Mouse (Mus musculus) spleen, adult 2 months (tissue): ENCODE results near the gene Gm2000. TPM values are rescaled to one million over a fixed set of nuclear protein-coding genes. Genes with fewer than 3 reads are reported as not detected.

ENCODE experiments used
- DNase-seq, 2 experiments: peaks; one replicate each; pipeline versions ENCODE4 v3.0.0 to v3.0.0-alpha.2; 2012 to 2021; ENCODE audit warnings: low spot score in 2 of 2, low read depth in 1 of 2
- H3K27ac ChIP-seq: fragments of 200-500 bp; 2 replicates; pipeline ENCODE4 v1.5.1; 2012; ENCODE audit warnings: low read length, inconsistent platforms; ENCODE audit not compliant: insufficient read depth
- H3K27me3 ChIP-seq: fragments of 200-500 bp; 2 replicates; pipeline ENCODE4 v1.6.1; 2012; ENCODE audit warnings: mild to moderate bottlenecking, moderate library complexity, low read length, inconsistent platforms; ENCODE audit not compliant: control insufficient read depth, insufficient read depth
- H3K36me3 ChIP-seq: fragments of 200-500 bp; 2 replicates; pipeline ENCODE4 v1.6.1; 2012; ENCODE audit warnings: mild to moderate bottlenecking, low read length, inconsistent platforms; ENCODE audit not compliant: control insufficient read depth, insufficient read depth
- H3K4me1 ChIP-seq: fragments of 200-500 bp; 2 replicates; pipeline ENCODE4 v1.6.1; 2011; ENCODE audit warnings: inconsistent platforms; ENCODE audit not compliant: control insufficient read depth, insufficient read depth, insufficient read length
- H3K4me3 ChIP-seq: fragments of 200-500 bp; 2 replicates; pipeline ENCODE4 v1.5.1; 2011; ENCODE audit warnings: mild to moderate bottlenecking, inconsistent platforms; ENCODE audit not compliant: insufficient read depth, insufficient read length; ENCODE audit errors: extremely low read depth
- CTCF ChIP-seq: fragments of 200-500 bp; IDR thresholded peaks from 2 replicates; pipeline ENCODE4 v1.5.1; 2011; ENCODE audit warnings: mild to moderate bottlenecking, inconsistent platforms; ENCODE audit not compliant: insufficient read depth, insufficient read length, insufficient replicate concordance; ENCODE audit errors: extremely low read depth
- POLR2A ChIP-seq: fragments of 200-500 bp; IDR thresholded peaks from 2 replicates; pipeline ENCODE4 v1.6.1; 2011; ENCODE audit warnings: low read depth, low read length, inconsistent platforms
- WGBS: fragments of 180-500 bp; shearing (Covaris S2); methylation state at CpG from one replicate; pipeline ENCODE4 v1.1.7; 2018; 5-methylcytosine and 5-hydroxymethylcytosine counted together
- polyA plus RNA-seq: library from polyadenylated mRNA; depleted of rRNA; stranded (reverse); fragments of >200 nt; gene quantifications from 2 replicates; pipeline ENCODE4 v1.2.3, GENCODE M21; 2012; rRNA removed

Gm2000 gene
- polyA plus RNA-seq, 1 experiment = 27.1 TPM

DNA sequence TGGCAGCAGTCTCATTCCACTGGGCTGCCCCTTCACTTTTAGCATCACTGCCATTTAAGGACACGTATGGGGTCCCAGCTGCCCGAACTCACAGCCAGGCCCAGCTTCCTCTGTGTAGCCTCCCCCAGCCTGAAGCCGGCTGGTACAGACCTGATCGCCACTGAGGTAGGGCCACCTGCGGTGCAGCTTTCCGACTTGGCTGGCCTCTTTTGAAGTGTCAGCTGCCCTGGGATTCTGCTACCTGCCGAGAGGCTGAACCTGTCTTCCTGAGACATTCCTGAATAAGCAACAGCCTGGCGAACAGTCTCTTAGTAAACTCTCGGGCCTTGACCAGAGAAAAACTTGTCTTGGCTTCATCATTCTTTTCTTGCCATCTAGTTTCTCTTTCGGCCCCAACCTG, 37.4 kb downstream of the Gm2000 start:
- H3K27ac ChIP-seq = no peak overlapping the region
- H3K36me3 ChIP-seq = no peaks in the 10 kb centered on the region
- TF ChIP-seq CTCF = no peak
- no peak for TF ChIP-seq POLR2A
- no peak overlapping the region for H3K4me3 ChIP-seq
- no peaks in the 10 kb centered on the region for H3K27me3 ChIP-seq
- WGBS = 92% methylated on average over 10 of the region's 10 CpGs
- H3K4me1 ChIP-seq = no peaks in the 10 kb centered on the region
- DNase-seq = no peak

DNA sequence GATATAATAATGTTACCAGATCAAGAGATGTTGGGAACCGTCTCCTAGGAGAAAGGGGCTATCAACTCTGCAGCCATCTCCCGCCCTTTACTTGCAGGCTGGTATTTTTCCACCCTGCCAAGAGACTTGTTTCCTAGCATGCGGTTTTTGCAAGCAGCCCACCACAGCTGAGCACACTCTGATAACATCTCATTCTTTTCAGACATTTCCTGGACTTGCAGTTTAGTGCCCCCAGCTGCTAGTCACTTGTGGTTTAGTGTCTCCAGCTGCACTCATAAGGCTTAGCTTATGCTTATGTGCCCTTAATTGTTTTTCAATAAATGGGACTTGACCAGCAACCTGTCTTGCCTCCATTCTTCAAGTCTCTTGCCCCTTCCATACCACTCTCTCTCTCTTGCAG, 42.2 kb downstream of the Gm2000 start:
- Histone ChIP-seq H3K4me3 (no peak overlapping the region), H3K27ac (no peak overlapping the region), H3K27me3 (no peaks in the 10 kb centered on the region), H3K4me1 (no peaks in the 10 kb centered on the region), H3K36me3 (no peaks in the 10 kb centered on the region)
- WGBS = 6% methylated on average over 3 of the region's 3 CpGs
- DNase-seq = no peak
- TF ChIP-seq CTCF (no peak), POLR2A (no peak)

DNA sequence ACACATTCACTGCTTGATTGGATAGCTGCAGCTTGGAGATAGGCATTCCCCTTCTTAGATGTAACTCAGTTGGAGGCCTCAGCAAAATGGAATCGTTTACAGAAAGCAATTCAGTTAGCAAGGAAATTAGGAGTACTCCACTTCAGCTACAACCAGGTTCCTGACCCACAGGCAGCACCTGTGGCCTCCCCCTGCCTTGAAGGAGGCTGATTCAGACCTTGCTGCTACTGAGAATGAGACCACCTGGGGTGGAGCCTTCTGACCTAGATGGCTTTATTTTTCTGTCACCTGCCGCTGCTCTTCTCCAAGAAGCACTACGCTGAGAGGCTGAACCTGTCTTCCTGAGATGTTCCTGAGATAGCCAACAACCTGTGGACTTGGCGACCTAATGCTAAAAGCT, 42.7 kb downstream of the Gm2000 start:
- DNase-seq = no peak
- Histone ChIP-seq H3K27me3 (no peaks in the 10 kb centered on the region), H3K27ac (no peak overlapping the region; the same call in 1 of the 2 replicates), H3K4me1 (no peaks in the 10 kb centered on the region), H3K4me3 (no peak overlapping the region), H3K36me3 (no peaks in the 10 kb centered on the region)
- WGBS = 52% methylated on average over 4 of the region's 4 CpGs
- TF ChIP-seq CTCF (no peak), POLR2A (no peak)

Other genes with a start within 250 kb of the Gm2000 start
- gene Fam163a, start 161.0 kb upstream of the Gm2000 start, polyA plus RNA-seq = 0.02 TPM in 1 of 2 replicates, not detected in the other
- gene Tdrd5, start 62.4 kb upstream of the Gm2000 start, polyA plus RNA-seq = not detected in 2 replicates
- gene Nphs2, start 55.3 kb upstream of the Gm2000 start, polyA plus RNA-seq = not detected in 2 replicates
- not detected in 2 replicates for gene Axdnd1, start 55.1 kb downstream of the Gm2000 start, polyA plus RNA-seq
- 21.3 and 26.0 TPM in 2 replicates for gene Soat1, start 108.3 kb downstream of the Gm2000 start, polyA plus RNA-seq
- gene Gm10031, start 158.0 kb downstream of the Gm2000 start, polyA plus RNA-seq = 15.4 and 17.3 TPM in 2 replicates
- gene Abl2, start 192.7 kb downstream of the Gm2000 start, polyA plus RNA-seq = 8.1 and 11.0 TPM in 2 replicates